Mouse (Mus musculus) neural tube, embryonic 15.5 days (tissue): ENCODE data around the gene Rab13. TPM values are rescaled to one million over a fixed set of nuclear protein-coding genes. Genes with fewer than 3 reads are reported as not detected.

Experiments
- microRNA-seq: library from miRNA; unstranded; fragments of <30 nt; microRNA quantifications from one replicate; pipeline ENCODE4, GENCODE M21; 2017
- polyA plus RNA-seq: library from polyadenylated mRNA; unstranded; fragments of >200 nt; fragmentation: Nextera tagmentation; extraction: Ambion mirVana; gene quantifications from 2 replicates; pipeline ENCODE4 v1.2.1, GENCODE M21; 2015

The Rab13 gene
- polyA plus RNA-seq, 1 experiment from 2014 or later = 23.1 TPM

Small RNA genes within 50 kb of the gene (microRNA-seq; reads per million reads assigned to microRNA genes)
- not detected for gene Mir7012

Other genes starting within 250 kb of the Rab13 start
- 105 and 114 TPM in 2 replicates for gene Hax1, start 214.9 kb upstream of the Rab13 start, polyA plus RNA-seq
- gene 4933434E20Rik, start 162.1 kb upstream of the Rab13 start, polyA plus RNA-seq = 204 and 206 TPM in 2 replicates
- gene Ubap2l, start 161.1 kb upstream of the Rab13 start, polyA plus RNA-seq = 122 and 129 TPM in 2 replicates
- gene Tpm3, start 141.0 kb upstream of the Rab13 start, polyA plus RNA-seq = 313 and 382 TPM in 2 replicates
- 0.09 and 0.17 TPM in 2 replicates for gene Nup210l, start 109.6 kb upstream of the Rab13 start, polyA plus RNA-seq
- gene Rps27, start within 50 bp of the Rab13 start, polyA plus RNA-seq = 856 and 950 TPM in 2 replicates
- 93.0 and 93.3 TPM in 2 replicates for gene Jtb, start 17.9 kb downstream of the Rab13 start, polyA plus RNA-seq
- gene Creb3l4, start 29.8 kb downstream of the Rab13 start, polyA plus RNA-seq = 0.82 and 2.2 TPM in 2 replicates
- 49.3 and 56.0 TPM in 2 replicates for gene Slc39a1, start 34.5 kb downstream of the Rab13 start, polyA plus RNA-seq
- gene Crtc2, start 40.5 kb downstream of the Rab13 start, polyA plus RNA-seq = 20.7 and 28.1 TPM in 2 replicates
- gene Dennd4b, start 51.5 kb downstream of the Rab13 start, polyA plus RNA-seq = 7.3 and 9.0 TPM in 2 replicates
- gene Gatad2b, start 79.5 kb downstream of the Rab13 start, polyA plus RNA-seq = 13.2 and 15.0 TPM in 2 replicates
- 30.5 and 34.3 TPM in 2 replicates for gene Slc27a3, start 176.2 kb downstream of the Rab13 start, polyA plus RNA-seq
- gene Ints3, start 219.9 kb downstream of the Rab13 start, polyA plus RNA-seq = 29.8 and 31.5 TPM in 2 replicates